Mouse (Mus musculus): ENCODE measurements around the gene Psmd13. TPM values are rescaled to one million over a fixed set of nuclear protein-coding genes. Genes with fewer than 3 reads are reported as not detected.

The Psmd13 gene
- polyA plus RNA-seq, 1 experiment from 2014 or later: 302 TPM

GRCm38 (mm10) chr7:140941222-140942051 is 59.7 kb downstream of the Psmd13 start, which contains the start of gene Pgghg:
Gene Pgghg, plus strand, starts transcription at chr7:140941391.
- Histone ChIP-seq H3K9me3 (no peaks in the 10 kb centered on the region), H3K27ac (peak within 1 kb of the TSS; percentile 19; the same call in 1 of the 2 replicates), H3K9ac (replicated peaks) (peak within 1 kb of the TSS; percentile 54), H3K4me2 (replicated peaks) (peak within 1 kb of the TSS; percentile 61), H3K4me3 (replicated peaks) (peak within 1 kb of the TSS; percentile 46), H3K27me3 (peaks cover 4% of the 10 kb centered on the region; the same call in 1 of the 2 replicates), H3K4me1 (replicated peaks) (peaks cover 14% of the 10 kb centered on the region), H3K36me3 (no peaks in the 10 kb centered on the region)
- peak; percentile 90 for ATAC-seq
- WGBS: 4% methylated on average over 33 of the region's 33 CpGs

DNA sequence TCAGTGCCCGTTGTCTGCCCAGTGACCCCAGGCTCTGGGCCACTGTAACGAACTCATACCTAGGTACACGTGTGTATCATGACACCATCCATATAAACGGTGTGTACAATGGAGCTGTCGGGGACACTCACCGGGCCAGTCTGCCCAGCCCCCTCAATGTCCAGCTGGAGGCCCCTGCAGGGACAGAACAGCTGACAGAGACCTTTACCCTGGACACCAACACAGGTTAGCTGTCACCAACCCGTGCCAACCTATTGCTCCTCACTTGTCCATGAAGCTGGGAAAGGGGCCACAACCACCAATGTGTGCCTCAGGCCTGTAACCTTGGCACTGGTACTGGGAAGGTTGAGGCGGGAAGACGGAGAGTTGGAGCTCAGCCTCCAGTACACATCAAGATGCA is 60.6 kb downstream of the Psmd13 start:
- H3K36me3 ChIP-seq: no peaks in the 10 kb centered on the region
- WGBS: 67% methylated on average over 9 of the region's 9 CpGs
- H3K4me1 ChIP-seq (replicated peaks): peaks cover 14% of the 10 kb centered on the region
- no peak overlapping the region for H3K27ac ChIP-seq
- peak overlapping the region; percentile 61 for H3K4me2 ChIP-seq (replicated peaks)
- H3K27me3 ChIP-seq: peaks cover 4% of the 10 kb centered on the region; the same call in 1 of the 2 replicates
- H3K4me3 ChIP-seq (replicated peaks): peak overlapping the region; percentile 46
- no peaks in the 10 kb centered on the region for H3K9me3 ChIP-seq
- no peak for ATAC-seq
- H3K9ac ChIP-seq (replicated peaks): peak overlapping the region; percentile 54; the same call in 1 of the 2 replicates

DNA sequence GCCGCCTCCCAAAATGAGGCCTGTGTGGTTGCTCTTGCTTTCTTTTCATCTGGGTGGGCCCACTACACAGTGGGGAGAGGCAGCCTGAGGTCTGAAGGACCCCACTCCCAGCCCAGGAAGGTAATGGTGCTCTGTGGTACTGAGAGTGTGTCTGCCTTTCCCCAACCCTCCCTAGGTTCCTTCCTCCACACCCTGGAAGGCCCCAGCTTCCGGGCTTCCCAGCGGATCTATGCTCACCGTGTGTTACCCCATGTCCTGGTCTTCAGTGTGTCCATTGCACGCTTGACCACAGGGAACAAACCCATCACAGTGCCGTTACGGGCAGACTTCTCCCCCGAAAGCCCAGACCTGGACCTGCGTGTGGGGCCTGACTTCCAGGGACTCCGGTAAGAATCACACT is 61.0 kb downstream of the Psmd13 start:
- 93% methylated on average over 10 of the region's 10 CpGs for WGBS
- Histone ChIP-seq H3K27me3 (peaks cover 4% of the 10 kb centered on the region; the same call in 1 of the 2 replicates), H3K4me1 (replicated peaks) (peaks cover 14% of the 10 kb centered on the region), H3K9ac (replicated peaks) (no peak overlapping the region), H3K27ac (no peak overlapping the region), H3K9me3 (no peaks in the 10 kb centered on the region), H3K4me2 (replicated peaks) (no peak overlapping the region), H3K36me3 (no peaks in the 10 kb centered on the region), H3K4me3 (replicated peaks) (no peak overlapping the region)
- ATAC-seq: no peak

DNA sequence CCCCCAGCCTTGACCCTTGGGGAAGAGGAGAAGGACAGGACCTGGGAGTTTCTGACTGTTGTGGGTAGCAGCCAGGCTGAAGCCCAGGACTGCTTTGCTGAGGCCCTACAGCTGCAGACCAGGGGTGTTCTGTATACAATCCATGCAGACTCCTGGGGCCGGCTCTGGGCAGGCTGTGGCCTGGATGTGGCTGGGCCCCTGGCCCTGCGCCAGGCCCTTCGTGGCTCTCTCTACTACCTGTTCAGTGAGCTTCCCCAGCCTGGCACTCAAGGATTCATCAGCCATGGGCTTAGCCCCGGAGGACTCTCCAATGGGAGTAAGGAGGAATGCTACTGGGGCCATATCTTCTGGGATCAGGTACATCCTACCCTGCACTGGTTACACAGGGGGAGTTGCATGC is 61.6 kb downstream of the Psmd13 start:
- H3K9me3 ChIP-seq: no peaks in the 10 kb centered on the region
- ATAC-seq: no peak
- no peak overlapping the region for H3K27ac ChIP-seq
- H3K4me1 ChIP-seq (replicated peaks): peaks cover 14% of the 10 kb centered on the region
- H3K9ac ChIP-seq (replicated peaks): no peak overlapping the region
- no peak overlapping the region for H3K4me3 ChIP-seq (replicated peaks)
- no peak overlapping the region for H3K4me2 ChIP-seq (replicated peaks)
- H3K36me3 ChIP-seq: 0 out of 2 replicates have a peak, but pooled peaks cover 1% of the 10 kb centered on the region
- H3K27me3 ChIP-seq: peaks cover 4% of the 10 kb centered on the region; the same call in 1 of the 2 replicates
- 91% methylated on average over 4 of the region's 4 CpGs for WGBS

- Histone ChIP-seq H3K4me1 (replicated peaks) (peaks cover 14% of the 10 kb centered on the region), H3K27me3 (peaks cover 4% of the 10 kb centered on the region; the same call in 1 of the 2 replicates), H3K9ac (replicated peaks) (no peak overlapping the region), H3K9me3 (no peaks in the 10 kb centered on the region), H3K36me3 (0 out of 2 replicates have a peak, but pooled peaks cover 5% of the 10 kb centered on the region), H3K27ac (no peak overlapping the region), H3K4me2 (replicated peaks) (no peak overlapping the region), H3K4me3 (replicated peaks) (no peak overlapping the region)
- 89% methylated on average over 7 of the region's 7 CpGs for WGBS
- no peak for ATAC-seq
Measured at GRCm38 (mm10) chr7:140944236-140944635, 62.5 kb downstream of the Psmd13 start.

GRCm38 (mm10) chr7:140945247-140945646 is 63.5 kb downstream of the Psmd13 start:
- Histone ChIP-seq H3K4me1 (replicated peaks) (peaks cover 16% of the 10 kb centered on the region), H3K27me3 (no peaks in the 10 kb centered on the region), H3K9me3 (no peaks in the 10 kb centered on the region), H3K27ac (no peak overlapping the region), H3K4me3 (replicated peaks) (no peak overlapping the region), H3K4me2 (replicated peaks) (no peak overlapping the region), H3K36me3 (0 out of 2 replicates have a peak, but pooled peaks cover 5% of the 10 kb centered on the region), H3K9ac (replicated peaks) (no peak overlapping the region)
- WGBS: 95% methylated on average over 5 of the region's 5 CpGs
- ATAC-seq: no peak

DNA sequence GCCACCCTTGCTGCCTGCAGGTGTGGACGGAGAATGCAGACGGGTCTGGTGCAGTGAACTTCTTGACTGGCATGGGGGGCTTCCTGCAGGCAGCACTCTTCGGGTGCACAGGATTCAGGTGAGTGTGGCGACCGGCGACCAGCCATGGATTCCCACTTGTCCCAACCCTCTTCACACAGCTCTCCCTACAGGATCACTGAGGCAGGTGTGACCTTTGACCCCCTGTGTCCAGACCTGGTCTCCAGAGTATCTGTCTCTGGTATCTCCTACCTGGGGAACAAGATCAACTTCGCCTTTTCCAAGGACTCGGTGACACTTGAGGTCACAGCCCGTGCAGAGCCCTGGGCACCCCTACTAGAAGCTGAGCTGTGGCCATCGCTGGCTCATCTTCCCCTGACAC is 64.5 kb downstream of the Psmd13 start:
- WGBS: 87% methylated on average over 10 of the region's 10 CpGs
- Histone ChIP-seq H3K27me3 (no peaks in the 10 kb centered on the region), H3K9ac (replicated peaks) (no peak overlapping the region), H3K36me3 (0 out of 2 replicates have a peak, but pooled peaks cover 5% of the 10 kb centered on the region), H3K4me1 (replicated peaks) (peaks cover 24% of the 10 kb centered on the region), H3K4me2 (replicated peaks) (no peak overlapping the region), H3K9me3 (no peaks in the 10 kb centered on the region), H3K27ac (no peak overlapping the region), H3K4me3 (replicated peaks) (no peak overlapping the region)
- no peak for ATAC-seq

GRCm38 (mm10) chr7:140946980-140947379 is 65.2 kb downstream of the Psmd13 start:
- H3K9me3 ChIP-seq: no peaks in the 10 kb centered on the region
- no peak overlapping the region for H3K4me2 ChIP-seq (replicated peaks)
- no peak overlapping the region for H3K4me3 ChIP-seq (replicated peaks)
- 0 out of 2 replicates have a peak, but pooled peaks cover 5% of the 10 kb centered on the region for H3K36me3 ChIP-seq
- no peak overlapping the region for H3K27ac ChIP-seq
- H3K4me1 ChIP-seq (replicated peaks): peaks cover 19% of the 10 kb centered on the region
- no peak overlapping the region for H3K9ac ChIP-seq (replicated peaks)
- H3K27me3 ChIP-seq: no peaks in the 10 kb centered on the region
- 75% methylated on average over 7 of the region's 7 CpGs for WGBS
- no peak for ATAC-seq

- 0 out of 2 replicates have a peak, but pooled peaks cover 5% of the 10 kb centered on the region for H3K36me3 ChIP-seq
- H3K27ac ChIP-seq: no peak overlapping the region
- peaks cover 14% of the 10 kb centered on the region for H3K4me1 ChIP-seq (replicated peaks)
- no peak overlapping the region for H3K4me3 ChIP-seq (replicated peaks)
- H3K9ac ChIP-seq (replicated peaks): no peak overlapping the region
- WGBS: 90% methylated on average over 8 of the region's 8 CpGs
- no peaks in the 10 kb centered on the region for H3K9me3 ChIP-seq
- no peaks in the 10 kb centered on the region for H3K27me3 ChIP-seq
- no peak overlapping the region for H3K4me2 ChIP-seq (replicated peaks)
- ATAC-seq: no peak
Measured at GRCm38 (mm10) chr7:140948161-140948560, 66.4 kb downstream of the Psmd13 start.

Other genes starting within 250 kb of the Psmd13 start
- not detected in 2 replicates for gene Olfr53, start 235.5 kb upstream of the Psmd13 start, polyA plus RNA-seq (2015; fragmentation: Nextera tagmentation; extraction: Ambion mirVana)
- gene Olfr539, start 222.0 kb upstream of the Psmd13 start, polyA plus RNA-seq (2015; fragmentation: Nextera tagmentation; extraction: Ambion mirVana): 0.01 TPM in 1 of 2 replicates, not detected in the other
- gene Olfr45, start 200.0 kb upstream of the Psmd13 start, polyA plus RNA-seq (2015; fragmentation: Nextera tagmentation; extraction: Ambion mirVana): not detected in 2 replicates
- not detected in 2 replicates for gene Olfr541, start 184.7 kb upstream of the Psmd13 start, polyA plus RNA-seq (2015; fragmentation: Nextera tagmentation; extraction: Ambion mirVana)
- not detected in 2 replicates for gene Cyp2e1, start 118.2 kb upstream of the Psmd13 start, polyA plus RNA-seq (2015; fragmentation: Nextera tagmentation; extraction: Ambion mirVana)
- gene Syce1, start 94.1 kb upstream of the Psmd13 start, polyA plus RNA-seq (2015; fragmentation: Nextera tagmentation; extraction: Ambion mirVana): 0.22 and 0.24 TPM in 2 replicates
- gene Zfp941, start 59.8 kb upstream of the Psmd13 start, polyA plus RNA-seq (2015; fragmentation: Nextera tagmentation; extraction: Ambion mirVana): 20.4 and 24.4 TPM in 2 replicates
- not detected in 2 replicates for gene Urah, start 47.0 kb upstream of the Psmd13 start, polyA plus RNA-seq (2015; fragmentation: Nextera tagmentation; extraction: Ambion mirVana)
- gene Scgb1c1, start 36.4 kb upstream of the Psmd13 start, polyA plus RNA-seq (2015; fragmentation: Nextera tagmentation; extraction: Ambion mirVana): not detected in 2 replicates
- gene Odf3, start 34.2 kb upstream of the Psmd13 start, polyA plus RNA-seq (2015; fragmentation: Nextera tagmentation; extraction: Ambion mirVana): 0.13 TPM in 1 of 2 replicates, not detected in the other
- not detected in 2 replicates for gene Gm45785, start 25.6 kb upstream of the Psmd13 start, polyA plus RNA-seq (2015; fragmentation: Nextera tagmentation; extraction: Ambion mirVana)
- gene Ric8a, start 25.0 kb upstream of the Psmd13 start, polyA plus RNA-seq (2015; fragmentation: Nextera tagmentation; extraction: Ambion mirVana): 89.3 and 98.1 TPM in 2 replicates
- 37.7 and 38.0 TPM in 2 replicates for gene Bet1l, start 24.4 kb upstream of the Psmd13 start, polyA plus RNA-seq (2015; fragmentation: Nextera tagmentation; extraction: Ambion mirVana)
- 40.7 and 42.1 TPM in 2 replicates for gene Sirt3, start 341 bp downstream of the Psmd13 start, polyA plus RNA-seq (2015; fragmentation: Nextera tagmentation; extraction: Ambion mirVana)
- not detected in 2 replicates for gene Cox8b, start 18.5 kb downstream of the Psmd13 start, polyA plus RNA-seq (2015; fragmentation: Nextera tagmentation; extraction: Ambion mirVana)
- 0.17 and 0.18 TPM in 2 replicates for gene Nlrp6, start 38.9 kb downstream of the Psmd13 start, polyA plus RNA-seq (2015; fragmentation: Nextera tagmentation; extraction: Ambion mirVana)
- 8.4 and 8.7 TPM in 2 replicates for gene Pgghg, start 59.4 kb downstream of the Psmd13 start, polyA plus RNA-seq (2015; fragmentation: Nextera tagmentation; extraction: Ambion mirVana)
- 0.22 and 0.27 TPM in 2 replicates for gene Ifitm5, start 68.3 kb downstream of the Psmd13 start, polyA plus RNA-seq (2015; fragmentation: Nextera tagmentation; extraction: Ambion mirVana)
- gene Gm45717, start 74.0 kb downstream of the Psmd13 start, polyA plus RNA-seq (2015; fragmentation: Nextera tagmentation; extraction: Ambion mirVana): not detected in 2 replicates
- gene Ifitm2, start 74.0 kb downstream of the Psmd13 start, polyA plus RNA-seq (2015; fragmentation: Nextera tagmentation; extraction: Ambion mirVana): 125 and 144 TPM in 2 replicates
- gene Ifitm1, start 85.3 kb downstream of the Psmd13 start, polyA plus RNA-seq (2015; fragmentation: Nextera tagmentation; extraction: Ambion mirVana): 10.2 and 10.3 TPM in 2 replicates
- gene Ifitm3, start 128.8 kb downstream of the Psmd13 start, polyA plus RNA-seq (2015; fragmentation: Nextera tagmentation; extraction: Ambion mirVana): 22.6 and 26.2 TPM in 2 replicates
- 0.51 and 0.54 TPM in 2 replicates for gene Ifitm6, start 136.0 kb downstream of the Psmd13 start, polyA plus RNA-seq (2015; fragmentation: Nextera tagmentation; extraction: Ambion mirVana)
- gene Gm17387, start 147.2 kb downstream of the Psmd13 start, polyA plus RNA-seq (2015; fragmentation: Nextera tagmentation; extraction: Ambion mirVana): not detected in 2 replicates
- 44.1 and 48.3 TPM in 2 replicates for gene B4galnt4, start 179.1 kb downstream of the Psmd13 start, polyA plus RNA-seq (2015; fragmentation: Nextera tagmentation; extraction: Ambion mirVana)
- 0.14 and 0.15 TPM in 2 replicates for gene Pkp3, start 196.2 kb downstream of the Psmd13 start, polyA plus RNA-seq (2015; fragmentation: Nextera tagmentation; extraction: Ambion mirVana)
- gene Sigirr, start 218.6 kb downstream of the Psmd13 start, polyA plus RNA-seq (2015; fragmentation: Nextera tagmentation; extraction: Ambion mirVana): 1.8 and 2.6 TPM in 2 replicates
- gene Ano9, start 235.8 kb downstream of the Psmd13 start, polyA plus RNA-seq (2015; fragmentation: Nextera tagmentation; extraction: Ambion mirVana): 0.07 and 0.35 TPM in 2 replicates
- 77.4 TPM in 2 replicates for gene Ptdss2, start 240.4 kb downstream of the Psmd13 start, polyA plus RNA-seq (2015; fragmentation: Nextera tagmentation; extraction: Ambion mirVana)